Mouse (Mus musculus): Measurements from ENCODE around the gene Rrp36. TPM values are rescaled to one million over a fixed set of nuclear protein-coding genes. Genes with fewer than 3 reads are reported as not detected.

Gene Rrp36
- polyA plus RNA-seq, 1 experiment from 2014 or later = 50.8 TPM

DNA sequence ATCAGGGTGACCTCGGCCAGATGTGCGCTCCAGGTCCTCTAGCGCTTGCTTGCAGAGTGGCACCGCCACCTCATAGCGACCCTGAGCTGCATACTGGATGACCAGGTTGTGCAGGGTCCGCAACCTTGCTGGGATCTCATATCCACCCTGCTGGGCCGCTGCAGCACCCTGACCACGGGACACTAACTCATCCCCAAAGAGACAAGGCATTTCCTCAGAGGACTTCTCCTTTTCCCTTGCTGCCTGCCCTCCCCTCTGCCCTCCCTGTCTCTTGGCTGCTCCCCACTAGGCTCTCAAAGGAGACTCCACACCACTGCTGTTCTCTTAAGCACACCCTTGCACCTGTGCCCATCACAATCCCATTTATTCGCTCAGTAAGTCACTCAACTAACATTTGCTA lies 34.2 kb downstream of the Rrp36 start:
- Histone ChIP-seq H3K9me3 (no peaks in the 10 kb centered on the region), H3K27ac (no peak overlapping the region), H3K4me3 (no peak overlapping the region), H3K4me1 (peaks cover 16% of the 10 kb centered on the region), H3K27me3 (replicated peaks) (no peaks in the 10 kb centered on the region), H3K36me3 (replicated peaks) (peaks cover 32% of the 10 kb centered on the region), H3K9ac (no peak overlapping the region), H3K4me2 (no peak overlapping the region)
- ATAC-seq (replicated peaks) = no peak
- WGBS = 78% methylated on average over 9 of the region's 9 CpGs

DNA sequence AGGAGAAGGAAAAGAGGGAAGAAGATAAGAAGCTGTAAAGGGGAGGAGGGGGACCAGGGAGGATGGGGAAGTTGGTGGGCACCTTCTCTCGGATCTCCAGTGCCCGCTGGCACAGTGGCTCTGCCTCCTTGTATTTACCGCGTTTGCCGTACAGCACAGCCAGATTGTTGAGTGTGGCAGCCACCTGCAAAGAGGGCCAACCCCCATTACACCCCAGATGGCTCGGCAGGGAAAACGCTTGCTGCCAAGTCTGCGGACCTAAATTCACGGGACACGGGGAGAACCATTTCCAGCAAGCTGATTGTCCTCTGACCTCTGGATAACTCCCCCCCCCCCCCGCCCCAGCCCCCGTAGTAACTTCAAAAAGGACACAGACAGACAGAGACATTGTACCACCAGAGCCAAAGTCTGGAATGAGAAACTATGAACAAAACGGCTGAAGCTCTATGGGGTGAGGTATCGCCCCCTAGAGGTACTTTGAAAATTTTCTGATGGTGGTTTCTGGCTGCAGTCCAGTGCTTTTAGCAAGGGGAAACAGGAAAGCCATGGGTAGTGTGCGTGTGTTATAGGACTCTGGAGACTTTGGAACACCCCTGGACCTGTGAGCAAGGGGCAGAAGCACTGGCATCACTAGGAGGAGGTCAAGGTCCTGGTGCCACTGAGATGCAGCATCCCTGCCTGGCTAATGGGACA lies 37.2 kb downstream of the Rrp36 start:
- Histone ChIP-seq H3K27me3 (replicated peaks) (no peaks in the 10 kb centered on the region), H3K4me2 (peak overlapping the region; percentile 15; the same call in 1 of the 2 replicates), H3K4me1 (0 out of 2 replicates have a peak, but pooled peaks cover 2% of the 10 kb centered on the region), H3K4me3 (no peak overlapping the region), H3K9me3 (no peaks in the 10 kb centered on the region), H3K9ac (no peak overlapping the region), H3K36me3 (replicated peaks) (peaks cover 34% of the 10 kb centered on the region), H3K27ac (no peak overlapping the region)
- WGBS = 22% methylated on average over 15 of the region's 15 CpGs
- peak; percentile 22; the same call in 1 of the 2 replicates for ATAC-seq (replicated peaks)

DNA sequence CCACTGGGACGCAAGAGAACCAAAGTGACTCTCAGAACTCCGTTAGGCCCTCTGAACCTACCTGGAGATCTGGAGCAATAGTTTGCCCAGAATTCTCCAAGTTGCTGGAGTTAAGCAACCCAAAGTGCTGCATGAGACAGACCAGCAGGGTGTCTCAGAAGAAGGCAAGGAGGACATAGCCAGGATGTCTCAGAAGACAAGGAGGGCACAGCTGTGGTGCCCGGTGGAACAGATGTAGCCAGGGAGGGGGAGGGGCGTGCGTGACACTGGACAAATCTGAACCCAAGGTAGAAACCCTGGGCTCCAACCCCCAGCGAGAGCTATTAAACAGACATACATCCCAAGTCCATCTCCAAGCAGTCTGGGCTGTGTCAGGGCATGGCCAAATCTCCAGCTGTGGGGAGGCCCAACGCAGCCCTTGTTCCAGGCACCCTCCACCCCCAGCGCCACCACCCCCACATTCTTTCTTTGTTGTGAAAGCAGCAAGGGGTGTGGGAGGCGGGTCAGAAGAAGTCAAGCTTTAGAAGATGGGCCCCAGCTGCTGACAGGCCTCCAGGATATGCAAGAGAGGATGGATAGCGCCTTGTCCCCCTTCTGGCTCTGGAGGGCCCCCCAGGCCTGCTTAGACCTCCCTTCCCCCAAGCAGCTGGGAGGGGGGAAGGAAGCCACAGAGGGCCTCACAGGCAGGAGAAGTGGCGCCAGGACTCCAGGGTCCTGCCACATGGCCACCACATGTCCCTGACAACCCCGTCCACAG lies 44.3 kb downstream of the Rrp36 start:
- peak overlapping the region; percentile 70 for H3K4me3 ChIP-seq
- WGBS = 17% methylated on average over 12 of the region's 12 CpGs
- H3K36me3 ChIP-seq (replicated peaks) = peaks cover 17% of the 10 kb centered on the region
- H3K9me3 ChIP-seq = no peaks in the 10 kb centered on the region
- H3K4me1 ChIP-seq = peaks cover 34% of the 10 kb centered on the region
- no peaks in the 10 kb centered on the region for H3K27me3 ChIP-seq (replicated peaks)
- peak; percentile 48 for ATAC-seq (replicated peaks)
- H3K4me2 ChIP-seq = peak overlapping the region; percentile 72
- 0 out of 2 replicates have a peak overlapping the region, but pooled peaks have one; percentile 90 for H3K9ac ChIP-seq
- peak overlapping the region; percentile 87 for H3K27ac ChIP-seq

DNA sequence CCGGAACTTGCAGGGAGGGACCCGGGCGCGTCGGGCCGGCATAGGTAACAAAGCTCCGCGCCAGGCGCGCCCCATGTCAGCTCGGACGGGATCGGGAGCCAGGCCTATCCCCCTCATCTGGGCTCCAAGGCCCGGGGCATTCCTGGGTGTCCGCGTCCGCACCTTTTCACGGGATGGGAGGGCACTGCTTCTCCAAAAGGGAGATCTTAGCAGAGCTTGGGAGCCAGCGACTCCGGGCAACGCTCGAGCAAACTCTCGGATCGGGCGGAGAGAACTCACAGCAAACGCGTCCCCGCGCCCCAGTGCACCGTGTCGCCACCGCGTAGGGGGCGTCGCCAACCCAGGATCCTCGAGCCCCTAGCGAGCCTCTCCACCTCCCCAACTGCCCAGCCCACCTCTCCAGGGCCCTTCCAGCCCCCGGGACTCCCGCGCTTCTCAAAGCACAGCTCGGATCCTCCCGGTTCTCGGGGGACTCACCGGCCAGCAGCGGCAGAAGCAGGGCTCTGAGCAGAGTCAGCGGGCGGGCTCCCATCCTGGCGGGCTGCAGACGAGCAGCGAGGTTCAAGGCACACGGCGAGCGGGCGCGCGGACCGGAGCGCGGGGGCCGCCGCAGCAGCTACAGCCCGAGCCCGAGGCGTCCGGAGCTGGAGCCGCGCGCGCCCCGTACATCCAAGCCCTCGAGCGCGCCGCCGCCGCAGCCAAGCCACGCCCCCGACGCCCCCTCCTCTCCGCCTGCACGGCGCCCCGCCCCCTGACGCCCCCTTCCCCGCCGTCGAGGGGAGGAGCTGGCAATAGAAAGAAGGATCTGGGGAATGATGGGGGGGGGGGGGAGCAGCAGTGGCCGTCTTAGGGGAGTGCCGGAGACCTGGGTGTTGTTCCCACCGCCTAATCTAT lies 45.1 kb downstream of the Rrp36 start, which contains the start of gene Ptk7:
Gene Ptk7, minus strand, starts transcription at position 714 of the 894 bp plus-strand sequence.
- H3K4me3 ChIP-seq = peak within 1 kb of the TSS; percentile 70
- H3K4me1 ChIP-seq = peaks cover 41% of the 10 kb centered on the region
- ATAC-seq (replicated peaks) = peak; percentile 82
- peak within 1 kb of the TSS; percentile 90 for H3K9ac ChIP-seq
- H3K27ac ChIP-seq = peak within 1 kb of the TSS; percentile 87
- H3K27me3 ChIP-seq (replicated peaks) = no peaks in the 10 kb centered on the region
- under 1% methylated on average over 67 of the region's 90 CpGs for WGBS
- H3K36me3 ChIP-seq (replicated peaks) = peaks cover 17% of the 10 kb centered on the region
- H3K4me2 ChIP-seq = peak within 1 kb of the TSS; percentile 72
- H3K9me3 ChIP-seq = no peaks in the 10 kb centered on the region

DNA sequence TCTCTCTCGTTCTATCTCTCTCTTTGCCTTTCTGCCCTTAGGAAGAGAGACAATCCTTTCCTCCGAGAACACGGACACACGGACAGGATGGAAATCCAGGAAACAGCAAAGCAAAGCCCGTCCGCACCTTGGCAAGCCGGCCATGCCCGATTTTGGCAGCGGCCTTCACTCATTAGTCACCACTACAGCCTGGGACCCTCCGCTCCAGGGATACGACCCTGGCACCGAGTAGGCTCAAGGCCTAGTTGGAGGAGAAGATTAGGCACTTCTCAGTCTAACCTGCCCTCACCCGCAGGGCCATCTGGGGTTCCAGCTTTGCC lies 45.7 kb downstream of the Rrp36 start:
- Histone ChIP-seq H3K4me2 (peak overlapping the region; percentile 72), H3K27me3 (replicated peaks) (no peaks in the 10 kb centered on the region), H3K4me3 (peak overlapping the region; percentile 70), H3K4me1 (peaks cover 47% of the 10 kb centered on the region), H3K36me3 (replicated peaks) (peaks cover 17% of the 10 kb centered on the region), H3K9me3 (no peaks in the 10 kb centered on the region), H3K9ac (peak overlapping the region; percentile 90), H3K27ac (peak overlapping the region; percentile 87)
- WGBS = under 1% methylated on average over 13 of the region's 13 CpGs
- ATAC-seq (replicated peaks) = peak; percentile 22

DNA sequence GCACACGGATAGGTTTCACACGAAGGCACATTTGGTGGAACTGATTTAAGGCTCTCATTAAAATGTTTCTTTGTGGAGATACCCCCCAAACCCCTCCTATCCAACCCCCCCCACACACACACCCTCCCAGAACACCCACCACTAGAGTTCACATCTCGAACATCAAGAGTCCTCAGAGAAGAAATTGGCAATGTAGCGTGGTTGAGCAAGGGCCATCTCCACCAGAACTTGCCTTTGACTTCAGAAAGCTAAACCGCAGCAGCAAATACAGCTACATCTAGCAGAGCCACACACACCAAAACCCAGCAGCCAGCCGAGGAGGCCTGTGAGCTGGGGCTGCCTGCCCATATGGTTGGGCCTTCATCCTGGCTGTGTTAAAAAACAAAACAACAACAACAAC lies 46.7 kb downstream of the Rrp36 start:
- no peaks in the 10 kb centered on the region for H3K9me3 ChIP-seq
- H3K4me1 ChIP-seq = peaks cover 48% of the 10 kb centered on the region
- no peak for ATAC-seq (replicated peaks)
- peak overlapping the region; percentile 90; the same call in 1 of the 2 replicates for H3K9ac ChIP-seq
- no peaks in the 10 kb centered on the region for H3K27me3 ChIP-seq (replicated peaks)
- no peak overlapping the region for H3K27ac ChIP-seq
- H3K36me3 ChIP-seq (replicated peaks) = peaks cover 13% of the 10 kb centered on the region
- 70% methylated on average over 6 of the region's 6 CpGs for WGBS
- peak overlapping the region; percentile 70 for H3K4me3 ChIP-seq
- H3K4me2 ChIP-seq = peak overlapping the region; percentile 72

DNA sequence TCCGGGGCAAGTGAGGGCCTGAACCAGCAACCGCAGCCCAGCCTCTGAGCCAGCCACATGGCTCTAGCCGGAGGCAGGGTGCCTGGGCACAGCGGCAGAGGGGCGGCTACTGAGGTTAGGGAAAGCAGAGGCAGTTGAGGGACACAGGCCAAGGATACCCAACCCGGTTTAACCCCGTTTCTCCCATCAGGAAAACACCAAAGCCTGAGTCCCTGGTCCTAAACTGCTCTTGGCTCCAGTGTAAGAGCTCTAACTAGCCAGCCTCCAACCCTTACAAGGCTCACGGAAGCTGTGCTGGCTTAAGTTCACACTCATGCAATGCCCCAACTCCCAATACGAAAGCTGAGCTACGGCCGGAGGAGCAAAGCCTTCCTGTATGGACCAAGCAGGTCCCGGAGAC lies 49.6 kb downstream of the Rrp36 start:
- ATAC-seq (replicated peaks) = no peak
- Histone ChIP-seq H3K36me3 (replicated peaks) (no peaks in the 10 kb centered on the region), H3K9me3 (no peaks in the 10 kb centered on the region), H3K4me3 (no peak overlapping the region), H3K4me1 (peaks cover 59% of the 10 kb centered on the region), H3K9ac (peak overlapping the region; percentile 20; the same call in 1 of the 2 replicates), H3K4me2 (no peak overlapping the region), H3K27ac (0 out of 2 replicates have a peak overlapping the region, but pooled peaks have one; percentile 27), H3K27me3 (replicated peaks) (no peaks in the 10 kb centered on the region)
- 69% methylated on average over 12 of the region's 12 CpGs for WGBS

DNA sequence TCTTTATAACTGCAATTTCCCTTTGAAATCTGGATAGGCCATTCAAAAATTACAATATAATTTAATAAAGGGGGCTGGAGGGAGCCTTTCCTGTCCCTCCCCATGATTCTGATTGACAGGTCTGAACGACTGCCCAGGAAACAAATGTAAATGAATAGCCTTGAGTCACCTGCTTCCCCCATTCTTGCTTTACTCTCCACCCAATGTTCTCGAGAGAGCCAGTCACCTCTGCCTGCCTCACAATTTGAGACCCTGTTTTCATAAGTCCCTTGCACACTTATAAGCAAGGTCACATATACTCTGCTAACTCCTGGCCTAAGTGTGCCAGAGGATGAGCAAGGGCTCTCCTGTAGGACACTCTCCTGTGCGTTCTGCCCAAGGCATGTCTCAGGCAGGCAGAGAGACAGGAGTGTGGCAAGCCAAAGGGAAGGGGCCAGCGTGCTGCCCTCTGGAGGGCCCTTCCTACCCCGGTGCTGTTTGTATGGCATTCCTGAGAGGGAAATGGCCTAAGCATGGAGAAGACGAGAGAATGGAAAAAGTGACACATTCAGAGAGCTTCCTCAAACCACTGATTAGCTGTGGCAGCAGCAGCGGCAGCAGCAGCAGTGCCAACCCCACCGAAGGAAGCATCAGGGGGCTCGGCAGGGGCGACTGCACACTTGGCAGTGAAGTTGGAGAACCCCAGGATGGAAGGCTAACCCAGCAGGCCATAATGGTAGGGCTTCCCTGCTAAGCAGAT lies 50.2 kb downstream of the Rrp36 start:
- Histone ChIP-seq H3K27ac (0 out of 2 replicates have a peak overlapping the region, but pooled peaks have one; percentile 27), H3K4me3 (no peak overlapping the region), H3K4me2 (no peak overlapping the region), H3K27me3 (replicated peaks) (no peaks in the 10 kb centered on the region), H3K9me3 (no peaks in the 10 kb centered on the region), H3K9ac (peak overlapping the region; percentile 20; the same call in 1 of the 2 replicates), H3K4me1 (peaks cover 64% of the 10 kb centered on the region), H3K36me3 (replicated peaks) (no peaks in the 10 kb centered on the region)
- 36% methylated on average over 10 of the region's 10 CpGs for WGBS
- ATAC-seq (replicated peaks) = no peak

DNA sequence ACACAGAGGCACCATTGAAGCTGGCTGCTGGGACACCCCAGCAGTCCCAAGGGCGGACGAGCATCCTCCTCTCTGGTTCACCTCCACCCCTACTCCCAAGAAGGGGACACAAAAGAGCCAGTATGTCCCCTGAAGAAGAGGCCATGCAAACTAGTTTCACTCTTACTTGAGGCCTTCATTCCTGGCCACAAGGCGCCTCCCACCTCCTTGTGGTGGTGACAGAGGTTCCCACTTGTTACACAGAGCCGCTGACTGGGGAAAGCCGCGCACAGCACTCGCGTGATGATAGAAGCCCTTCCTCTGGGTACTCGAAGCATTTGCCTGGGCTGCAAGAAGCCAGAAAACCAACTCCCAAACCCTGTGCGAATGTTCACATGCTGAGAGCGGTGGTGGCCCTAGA lies 51.9 kb downstream of the Rrp36 start:
- 84% methylated on average over 11 of the region's 11 CpGs for WGBS
- no peak for ATAC-seq (replicated peaks)
- H3K4me1 ChIP-seq = peaks cover 68% of the 10 kb centered on the region

DNA sequence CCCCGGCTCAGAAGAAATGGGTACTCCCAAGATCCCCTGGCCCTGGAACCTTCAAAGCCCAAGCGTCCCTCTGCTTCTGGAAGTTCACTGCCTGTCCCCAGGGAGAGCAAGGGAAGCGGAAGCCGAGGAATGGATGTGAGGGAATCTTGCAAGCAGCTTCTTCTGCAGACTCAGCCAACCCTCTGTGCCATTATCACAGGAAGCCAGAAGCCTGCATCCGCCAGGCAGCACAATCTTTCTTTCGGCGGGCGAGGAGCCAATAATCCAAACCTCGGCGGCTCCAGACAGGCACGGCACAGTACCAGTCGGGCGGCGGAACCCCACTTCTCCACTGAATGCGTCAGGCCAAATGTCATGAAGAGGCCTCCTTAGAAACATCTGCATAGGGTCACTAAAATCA lies 52.8 kb downstream of the Rrp36 start:
- Histone ChIP-seq H3K4me1 (peaks cover 58% of the 10 kb centered on the region), H3K9ac (no peak overlapping the region), H3K36me3 (replicated peaks) (no peaks in the 10 kb centered on the region), H3K27me3 (replicated peaks) (no peaks in the 10 kb centered on the region), H3K9me3 (no peaks in the 10 kb centered on the region), H3K4me3 (no peak overlapping the region), H3K27ac (0 out of 2 replicates have a peak overlapping the region, but pooled peaks have one; percentile 14), H3K4me2 (no peak overlapping the region)
- 72% methylated on average over 15 of the region's 15 CpGs for WGBS
- no peak for ATAC-seq (replicated peaks)

More for the DNA sequence above, 51.9 kb downstream of the Rrp36 start:
- Histone ChIP-seq H3K27me3 (replicated peaks) (no peaks in the 10 kb centered on the region), H3K9me3 (no peaks in the 10 kb centered on the region), H3K9ac (no peak overlapping the region), H3K36me3 (replicated peaks) (no peaks in the 10 kb centered on the region), H3K27ac (no peak overlapping the region), H3K4me2 (no peak overlapping the region), H3K4me3 (no peak overlapping the region)

DNA sequence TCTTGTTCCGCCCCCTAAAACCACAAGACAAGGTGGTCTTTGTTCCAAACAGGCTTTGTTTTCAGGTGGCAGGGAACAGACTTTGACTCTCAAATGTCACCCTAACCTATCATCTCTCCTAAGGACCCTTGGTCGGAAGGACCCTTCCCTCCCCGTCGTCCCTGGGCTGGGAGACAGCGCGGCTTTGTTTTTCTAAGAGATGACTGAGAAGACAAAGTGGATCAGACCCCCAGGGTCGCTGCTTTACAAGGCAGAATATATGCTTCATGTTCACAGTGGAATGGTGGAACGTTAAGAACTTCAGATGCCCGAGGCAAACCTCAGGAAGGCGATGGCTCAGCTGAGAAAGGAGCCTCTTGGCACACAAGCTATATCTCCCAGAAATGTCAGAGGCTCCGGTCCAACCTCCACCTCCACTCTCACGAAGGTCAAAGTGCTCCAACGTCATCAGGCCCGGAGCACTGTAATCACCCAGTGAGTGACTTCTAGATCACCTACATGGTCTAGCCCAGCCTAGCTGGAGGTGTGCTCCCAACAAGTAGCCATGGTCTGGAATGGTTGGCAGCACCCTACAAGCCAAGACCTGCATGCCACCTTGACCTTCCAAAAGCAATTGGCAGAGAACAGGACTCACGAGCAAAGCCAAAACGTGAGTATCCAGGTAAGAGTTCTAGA lies 54.3 kb downstream of the Rrp36 start:
- H3K4me3 ChIP-seq = no peak overlapping the region
- H3K4me1 ChIP-seq = peaks cover 53% of the 10 kb centered on the region
- peak overlapping the region; percentile 77 for H3K27ac ChIP-seq
- no peaks in the 10 kb centered on the region for H3K36me3 ChIP-seq (replicated peaks)
- H3K9me3 ChIP-seq = no peaks in the 10 kb centered on the region
- peak overlapping the region; percentile 33 for H3K9ac ChIP-seq
- no peaks in the 10 kb centered on the region for H3K27me3 ChIP-seq (replicated peaks)
- H3K4me2 ChIP-seq = peak overlapping the region; percentile 35
- 37% methylated on average over 16 of the region's 16 CpGs for WGBS
- no peak for ATAC-seq (replicated peaks)
